ENCODE assay signal across 21 mouse cellular contexts in the genomic region with DNA sequence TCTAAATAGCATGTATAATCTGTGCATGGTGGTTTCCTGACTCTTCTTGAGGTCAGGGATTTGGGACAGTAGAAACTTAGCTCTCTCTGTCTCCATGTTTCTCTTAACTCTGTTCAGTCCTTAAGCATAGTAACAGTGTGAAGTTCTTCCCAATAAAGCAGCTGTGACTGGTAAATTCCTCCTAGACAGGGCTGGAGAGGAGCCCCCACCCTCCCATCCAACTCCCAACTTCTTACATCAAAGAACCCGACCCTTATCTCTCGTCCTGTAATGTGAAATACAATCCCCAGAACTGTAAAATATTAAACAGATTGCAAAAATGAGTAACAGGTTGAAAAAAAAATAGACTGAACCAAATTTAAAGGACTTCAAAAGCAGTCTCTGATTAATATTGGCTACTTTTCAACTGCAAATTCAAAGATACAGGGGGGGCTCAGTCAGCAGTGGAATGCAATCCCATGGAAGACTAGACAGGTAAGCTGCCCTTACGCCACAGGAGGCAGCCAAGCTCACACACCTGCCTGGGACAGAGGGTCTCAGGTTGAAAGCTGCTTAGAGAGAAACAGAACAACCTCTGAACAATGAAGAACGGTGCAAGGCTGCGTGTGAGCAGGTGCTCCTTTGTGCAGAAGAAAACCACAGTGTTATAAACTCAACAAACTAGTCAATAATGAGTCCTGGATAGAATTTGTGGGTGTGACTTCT.
A peak's percentile ranks its signal among the peaks of the same experiment; 100 is the strongest.
DNase-seq lines count a peak whose midpoint lies in the region; ATAC-seq and TF ChIP-seq lines count a peak whose summit lies in the region.
"Had no signal": no experiment of that assay in that cellular context is flagged by ENCODE, and none has a peak within 500 bp of the region (broad histone marks: within the 10 kb centered on the region; RNA-seq: fewer than 3 reads in every experiment).

No protein-coding gene starts in this region.

- peaks cover 7% of the 10 kb centered on the region for H3K4me1 ChIP-seq in kidney, postnatal 0 days (replicated peaks; ENCODE audit: insufficient read depth, low read length)
- no peaks in the 10 kb centered on the region for H3K4me1 ChIP-seq in stomach, embryonic 14.5 days (ENCODE audit: control insufficient read depth, insufficient read depth, low read length)
- H3K4me1 ChIP-seq in stomach, postnatal 0 days (replicated peaks; ENCODE audit: control insufficient read depth, insufficient read depth), result no peaks in the 10 kb centered on the region
- H3K4me1 ChIP-seq: hindbrain, embryonic 15.5 days had no signal

- ATAC-seq in kidney, postnatal 0 days (replicated peaks; ENCODE audit: low FRiP score, low read depth), result no peak
- ATAC-seq in stomach, embryonic 14.5 days (ENCODE audit: insufficient number of reproducible peaks, insufficient read depth, low FRiP score, low read depth), result peak; percentile 64; the same call in 1 of the 2 replicates
- ATAC-seq in stomach, postnatal 0 days (ENCODE audit: low FRiP score, low TSS enrichment), result no peak
- ATAC-seq: CD4-positive, CD25-positive, alpha-beta regulatory T cell, adult 4 months; forebrain, embryonic 15.5 days; Patski had no signal

- TF ChIP-seq CTCF in kidney, postnatal 0 days (IDR thresholded peaks at IDR 0.05; ENCODE audit: low read depth), result no peak; the same call in 1 of the 2 replicates
- TF ChIP-seq CTCF in stomach, postnatal 0 days (IDR thresholded peaks at IDR 0.05; ENCODE audit: low read depth), result no peak

- 51% methylated on average over 5 of the region's 5 CpGs for WGBS in kidney, postnatal 0 days
- 58% methylated on average over 5 of the region's 5 CpGs for WGBS in stomach, embryonic 14.5 days
- WGBS in stomach, postnatal 0 days, result 46% methylated on average over 5 of the region's 5 CpGs

- H3K4me3 ChIP-seq in kidney, postnatal 0 days (replicated peaks; ENCODE audit: low read depth, low read length), result no peak overlapping the region
- no peak overlapping the region for H3K4me3 ChIP-seq in stomach, embryonic 14.5 days (ENCODE audit: low read depth, low read length)
- H3K4me3 ChIP-seq in stomach, postnatal 0 days (ENCODE audit: low read depth, low read length), result no peak overlapping the region
- H3K4me3 ChIP-seq: erythroblast, embryonic 14.5 days; forebrain, embryonic 15.5 days; hindbrain, embryonic 15.5 days had no signal

- peaks cover 16% of the 10 kb centered on the region; the same call in 1 of the 2 replicates for H3K36me3 ChIP-seq in kidney, postnatal 0 days (ENCODE audit: insufficient read depth, low read length)
- H3K36me3 ChIP-seq in stomach, embryonic 14.5 days (ENCODE audit: control insufficient read depth, insufficient read depth, low read length), result no peaks in the 10 kb centered on the region; the same call in 1 of the 2 replicates
- H3K36me3 ChIP-seq in stomach, postnatal 0 days (ENCODE audit: control insufficient read depth, insufficient read depth, low read length), result no peaks in the 10 kb centered on the region

- H3K9ac ChIP-seq in kidney, postnatal 0 days (ENCODE audit: low read depth, low read length), result no peak overlapping the region
- no peak overlapping the region for H3K9ac ChIP-seq in stomach, embryonic 14.5 days (replicated peaks; ENCODE audit: low read depth, low read length)
- no peak overlapping the region for H3K9ac ChIP-seq in stomach, postnatal 0 days (ENCODE audit: low read length)
- H3K9ac ChIP-seq: forebrain, embryonic 15.5 days; hindbrain, embryonic 15.5 days had no signal

- no peaks in the 10 kb centered on the region for H3K27me3 ChIP-seq in kidney, postnatal 0 days (ENCODE audit: insufficient read depth, low read length)
- no peaks in the 10 kb centered on the region for H3K27me3 ChIP-seq in stomach, embryonic 14.5 days (ENCODE audit: control insufficient read depth, insufficient read depth, low read length)
- no peaks in the 10 kb centered on the region for H3K27me3 ChIP-seq in stomach, postnatal 0 days (ENCODE audit: control insufficient read depth, insufficient read depth, low read length)
- H3K27me3 ChIP-seq: forebrain, embryonic 15.5 days; hindbrain, embryonic 15.5 days; Patski had no signal

- DNase-seq in heart, adult 11 months, result peak; percentile 84
- DNase-seq in heart, postnatal 10 days, result no peak
- DNase-seq in kidney, postnatal 0 days (ENCODE audit: low spot score), result no peak
- DNase-seq in kidney, postnatal 14 days, result no peak
- DNase-seq in stomach, postnatal 0 days (ENCODE audit: low spot score), result no peak
- peak; percentile 32 for DNase-seq in thymus, postnatal 25 days
- no peak for DNase-seq in natural killer cell, adult 2 months (ENCODE audit: low spot score in 2 of 2)
- DNase-seq: adrenal gland, adult 8-10 months; cerebellum, adult 9-10 months; gastrocnemius, postnatal 25 days; heart, postnatal 4 days; kidney, adult 18-20 months; layer of hippocampus, postnatal 36 days; lung, postnatal 36 days; retina, postnatal 1 day had no signal

- no peaks in the 10 kb centered on the region for H3K9me3 ChIP-seq in kidney, postnatal 0 days (replicated peaks; ENCODE audit: low read length)
- H3K9me3 ChIP-seq in stomach, embryonic 14.5 days (ENCODE audit: control insufficient read depth, low read depth, low read length), result no peaks in the 10 kb centered on the region
- H3K9me3 ChIP-seq in stomach, postnatal 0 days (ENCODE audit: control insufficient read depth, low read length), result no peaks in the 10 kb centered on the region
- H3K9me3 ChIP-seq: forebrain, embryonic 15.5 days; hindbrain, embryonic 15.5 days had no signal

- no peak for TF ChIP-seq EP300 in stomach, postnatal 0 days (optimal IDR thresholded peaks at IDR 0.05)

- H3K4me2 ChIP-seq in kidney, postnatal 0 days (ENCODE audit: low read length), result no peak overlapping the region
- no peak overlapping the region for H3K4me2 ChIP-seq in stomach, embryonic 14.5 days (replicated peaks; ENCODE audit: low read depth, low read length)
- H3K4me2 ChIP-seq in stomach, postnatal 0 days (replicated peaks; ENCODE audit: low read depth), result no peak overlapping the region
- H3K4me2 ChIP-seq: forebrain, embryonic 15.5 days; hindbrain, embryonic 15.5 days had no signal

- H3K27ac ChIP-seq in kidney, postnatal 0 days, result peak overlapping the region; percentile 19; the same call in 1 of the 2 replicates
- peak overlapping the region; percentile 15; the same call in 1 of the 2 replicates for H3K27ac ChIP-seq in stomach, embryonic 14.5 days (ENCODE audit: low read length)
- no peak overlapping the region for H3K27ac ChIP-seq in stomach, postnatal 0 days (replicated peaks)
- H3K27ac ChIP-seq: forebrain, embryonic 15.5 days; hindbrain, embryonic 15.5 days had no signal

- intact Hi-C loops in heart, postnatal 10 days (cut with DNase I), result no loop called here

Comparison
In these comparisons a context has a peak if more than half of its experiments do, and no peak if none do; other contexts are left out.
1. DNase-seq: peak in heart, adult 11 months (single experiment) and thymus, postnatal 25 days (single experiment); none in heart, postnatal 10 days (0 of 2), kidney, postnatal 0 days (single experiment), kidney, postnatal 14 days (single experiment), stomach, postnatal 0 days (single experiment) and natural killer cell, adult 2 months (0 of 2).